Mouse (Mus musculus) thymus, adult 2 months (tissue): ENCODE results near the gene Nr1h4.

ENCODE experiments used
- CTCF ChIP-seq: fragments of 200-500 bp; IDR thresholded peaks from 2 replicates; pipeline ENCODE4 v1.5.1; 2012; ENCODE audit warnings: mild to moderate bottlenecking, control low read depth, low read length, moderate library complexity, borderline replicate concordance; ENCODE audit not compliant: control insufficient read depth, poor library complexity, insufficient read depth; ENCODE audit errors: extremely low read depth
- POLR2A ChIP-seq: fragments of 200-500 bp; IDR thresholded peaks from 2 replicates; pipeline ENCODE4 v1.6.1; 2012; ENCODE audit warnings: mild to moderate bottlenecking, low read length, control low read depth, moderate library complexity; ENCODE audit not compliant: control insufficient read depth, poor library complexity, insufficient read depth; ENCODE audit errors: extremely low read depth

DNA sequence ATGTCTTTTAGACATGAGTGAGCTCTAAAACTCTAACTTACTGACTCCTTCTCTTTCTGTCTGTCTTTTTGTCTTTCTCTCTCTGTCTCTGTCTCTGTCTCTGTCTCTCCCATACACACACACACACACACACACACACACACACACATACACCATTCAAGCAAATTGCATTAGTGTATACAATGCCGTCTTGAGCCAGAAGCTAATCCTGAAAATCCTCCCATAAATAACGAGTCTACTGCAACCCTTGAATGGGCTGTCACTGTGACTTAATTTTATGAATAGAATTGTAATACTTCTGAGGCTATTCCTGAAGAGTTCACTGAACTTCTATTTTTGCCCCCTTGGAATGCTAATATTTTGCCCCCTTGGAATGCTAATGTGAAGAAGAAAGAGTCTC, 7.6 kb downstream of the Nr1h4 start:
- TF ChIP-seq POLR2A (no peak), CTCF (no peak)
